Mouse (Mus musculus) left cerebral cortex, postnatal 10 days (tissue): ENCODE results near the gene Rnf41. TPM values are rescaled to one million over a fixed set of nuclear protein-coding genes. Genes with fewer than 3 reads are reported as not detected.

ENCODE experiments used
- DNase-seq, 2 experiments: peaks; one replicate each; pipeline ENCODE4 v3.0.0; 2021 to 2022; ENCODE audit warnings: low spot score in 2 of 2, mixed read lengths in 1 of 2; ENCODE audit errors: extremely low spot score in 1 of 2
- intact Hi-C: fragments of 180-260 bp; cut with DNase I; formaldehyde crosslinking; loops from one replicate; pipeline ENCODE4 v1.15.1; 2025
- total RNA-seq, 2 experiments: library from RNA; stranded (reverse); gene quantifications; 2 replicates each; pipeline ENCODE4 v1.2.3; 2021

The Rnf41 gene
- total RNA-seq, result 10 to 100 TPM; 79.3 to 81.6 TPM

DNA sequence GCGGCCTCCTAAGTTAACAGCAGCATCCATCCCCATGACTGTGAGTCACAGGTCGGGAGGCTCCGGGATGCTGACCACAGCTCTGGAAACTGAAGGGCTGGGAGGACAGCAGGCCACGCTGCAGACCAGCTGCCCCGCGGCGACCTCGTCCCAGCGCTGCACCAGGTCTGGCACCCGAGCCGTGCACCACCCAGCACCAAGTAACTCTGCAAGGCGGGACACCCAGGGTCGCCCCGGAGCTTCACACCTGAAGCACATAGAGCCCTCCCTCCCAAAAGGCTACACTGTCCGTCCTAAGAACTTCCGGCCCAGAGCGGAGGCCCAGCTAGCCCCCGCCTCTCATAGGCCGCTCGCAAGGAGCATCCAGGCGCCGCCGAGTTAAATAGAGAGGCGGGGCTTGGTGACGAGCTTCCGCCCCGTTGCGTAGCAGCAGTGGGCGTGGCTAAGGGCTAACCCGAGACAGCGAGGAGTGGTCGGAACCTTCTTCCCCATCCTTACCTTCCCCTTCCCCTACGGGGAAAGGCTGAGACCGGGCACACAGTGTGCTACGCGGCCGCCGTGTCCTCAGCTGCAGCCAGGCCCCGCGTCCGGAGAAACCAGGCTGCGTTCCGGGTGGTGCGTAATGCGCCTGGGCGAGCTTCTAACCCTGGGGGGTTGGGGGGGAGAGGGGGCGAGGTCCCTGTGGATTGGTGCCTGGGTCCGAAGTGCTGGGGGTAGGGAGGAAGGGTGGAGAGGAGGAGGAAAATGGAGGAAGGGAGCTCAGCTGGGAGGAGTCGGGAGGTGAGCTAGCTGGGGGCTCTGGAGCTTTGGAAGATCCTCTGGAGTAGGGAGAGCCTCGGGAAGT, at the start of gene Rnf41, which contains the start of gene Nabp2:
TSS of gene Rnf41 (plus strand) at position 447 of the 844 bp plus-strand sequence.
TSS of gene Nabp2 (minus strand) at position 282 of the 844 bp plus-strand sequence.
- peak; percentile 96 to 98 for DNase-seq
- intact Hi-C loops, result loop anchor here (5.0 kb wide), 1 partner anchor 46 kb away; the partner anchor contains the start of gene Smarcc2

GRCm38 (mm10) chr10:128361836-128362235, 49.6 kb upstream of the Rnf41 start:
- intact Hi-C loops, result no loop called here
- no peak for DNase-seq

- DNase-seq, result no peak
- intact Hi-C loops, result no loop called here
Observed at GRCm38 (mm10) chr10:128362568-128362967, 48.9 kb upstream of the Rnf41 start.

DNA sequence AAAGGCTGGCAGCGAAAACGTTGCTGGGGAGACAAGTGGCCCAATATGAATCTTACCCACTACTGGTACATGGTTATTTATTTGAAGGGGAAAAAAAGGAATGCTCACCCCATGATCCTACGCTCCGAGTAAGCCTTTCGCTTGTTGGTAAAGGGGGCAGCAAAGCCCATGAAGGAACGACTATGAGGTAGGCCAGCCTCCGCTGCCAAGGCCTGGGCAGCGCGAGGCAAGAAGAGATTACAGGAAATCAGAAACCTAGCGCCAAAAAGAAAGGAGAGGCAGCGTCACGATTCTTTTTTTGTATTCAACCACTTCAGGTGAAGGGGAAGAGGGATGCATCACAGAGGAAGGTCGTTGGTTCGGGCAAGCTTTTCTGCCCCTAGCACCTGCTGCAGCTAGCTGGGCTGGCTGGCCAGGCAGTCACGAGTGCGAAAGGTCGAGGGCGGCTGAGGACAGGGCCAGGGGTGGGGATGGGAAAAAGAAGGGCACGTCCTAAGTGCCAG, 43.5 kb upstream of the Rnf41 start:
- no peak for DNase-seq

DNA sequence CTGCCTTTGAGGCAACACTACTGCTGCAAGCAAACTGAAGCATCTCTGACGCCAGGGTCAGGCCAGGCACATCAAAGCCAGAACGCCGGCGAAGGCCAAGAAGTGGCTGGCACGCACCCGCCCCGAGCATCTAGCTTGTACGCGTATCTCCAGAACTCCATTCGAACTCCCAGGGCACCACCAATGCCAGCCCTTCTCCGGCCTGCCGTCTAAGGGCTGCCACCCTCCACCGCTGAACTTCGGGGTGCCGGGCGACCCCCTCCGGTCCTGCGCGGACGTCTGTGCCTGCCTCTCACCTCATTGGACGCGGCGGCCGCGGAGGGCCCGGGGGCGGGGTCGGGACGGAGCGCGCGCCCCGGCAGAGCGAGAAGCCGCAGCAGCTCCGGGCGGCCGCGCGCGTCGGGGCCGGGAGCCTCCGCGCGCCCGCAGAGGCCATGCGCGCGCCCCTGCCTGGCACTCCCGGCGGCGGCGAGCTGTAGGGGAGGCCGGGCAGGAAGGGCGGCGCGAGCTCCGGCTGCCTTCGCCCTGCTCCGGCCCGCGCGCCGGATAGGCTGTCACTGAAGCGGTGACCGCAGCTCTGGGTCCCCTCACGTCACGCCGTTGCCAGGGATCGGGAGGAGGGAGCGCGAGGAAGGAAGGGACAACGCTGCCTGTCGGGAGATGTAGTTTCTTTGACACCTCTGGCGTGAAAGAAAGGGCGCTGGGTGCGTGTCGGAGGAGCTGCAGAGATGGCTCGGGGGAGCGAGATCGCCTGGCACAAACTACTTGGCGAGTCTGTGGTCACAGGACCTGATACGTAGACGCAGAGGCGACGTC, 42.8 kb upstream of the Rnf41 start, which contains the start of gene Coq10a:
TSS of gene Coq10a (minus strand) at position 596 of the 816 bp plus-strand sequence.
- intact Hi-C loops, result no loop called here
- DNase-seq, result peak; percentile 91 to 95

More for the DNA sequence above, 43.5 kb upstream of the Rnf41 start:
- intact Hi-C loops, result no loop called here

- DNase-seq, result no peak
Observed at GRCm38 (mm10) chr10:128369218-128369543, 42.3 kb upstream of the Rnf41 start.

GRCm38 (mm10) chr10:128369599-128369998, 41.9 kb upstream of the Rnf41 start:
- no peak for DNase-seq
- intact Hi-C loops, result no loop called here

More at GRCm38 (mm10) chr10:128369218-128369543, 42.3 kb upstream of the Rnf41 start:
- intact Hi-C loops, result no loop called here

GRCm38 (mm10) chr10:128370021-128370420, 41.4 kb upstream of the Rnf41 start:
- intact Hi-C loops, result no loop called here
- DNase-seq, result no peak

DNA sequence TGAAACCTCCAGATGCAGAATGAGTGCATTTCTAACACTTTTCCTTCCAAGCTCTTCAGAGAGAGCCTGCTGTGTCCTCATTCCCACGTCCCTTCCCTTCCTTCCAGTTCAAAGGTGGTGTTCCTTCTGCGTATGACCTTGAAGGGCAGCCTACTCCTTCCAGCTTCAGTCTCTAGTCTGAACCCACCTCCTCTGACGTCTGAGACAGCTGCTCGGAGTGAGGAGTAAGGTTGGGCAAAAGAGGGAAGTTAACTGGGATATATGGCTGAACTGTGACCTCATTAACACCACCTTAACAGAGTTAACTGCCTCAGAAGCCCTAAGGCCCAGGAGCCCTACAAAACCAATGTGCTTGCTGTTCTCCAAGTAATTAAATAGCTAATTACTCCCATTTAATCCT, 40.9 kb upstream of the Rnf41 start:
- DNase-seq, result no peak
- intact Hi-C loops, result no loop called here

- no peak for DNase-seq
- intact Hi-C loops, result no loop called here
Observed at GRCm38 (mm10) chr10:128372142-128372541, 39.3 kb upstream of the Rnf41 start.

DNA sequence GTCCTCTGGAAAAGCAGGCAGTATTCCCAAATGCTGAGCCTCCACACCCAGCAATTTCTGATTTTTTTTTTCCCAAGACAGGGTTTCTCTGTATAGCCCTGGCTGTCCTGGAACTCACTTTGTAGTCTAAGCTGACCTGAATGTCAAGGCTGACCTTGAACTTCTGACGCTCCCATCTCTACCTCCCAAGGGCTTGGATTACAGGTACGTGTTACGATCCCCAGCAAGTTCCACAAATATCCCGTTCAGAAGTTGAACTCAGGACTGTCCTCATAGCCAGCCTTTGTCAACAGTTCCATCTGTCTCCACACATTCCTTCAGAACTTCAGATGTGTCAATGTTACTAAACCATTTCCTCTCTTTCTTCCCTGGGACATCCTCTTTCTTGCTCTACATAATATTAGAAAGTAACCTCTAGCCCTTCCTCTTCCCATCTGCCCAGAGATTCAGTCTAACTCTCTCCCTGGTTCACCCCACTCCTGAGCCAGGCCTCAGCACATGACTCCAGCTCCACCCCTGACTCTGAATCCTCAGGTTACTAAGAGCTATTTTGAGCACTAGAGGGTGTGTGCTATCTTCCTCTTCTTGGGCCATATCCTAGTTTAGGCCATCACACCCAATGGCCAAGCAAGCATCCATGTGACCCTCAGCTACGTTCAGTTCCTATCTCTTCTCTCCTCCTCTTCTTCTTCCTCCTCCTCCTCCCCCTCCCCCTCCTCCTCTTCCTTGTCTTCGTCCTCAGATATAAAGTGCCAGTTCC, 38.3 kb upstream of the Rnf41 start:
- intact Hi-C loops, result no loop called here
- no peak for DNase-seq

DNA sequence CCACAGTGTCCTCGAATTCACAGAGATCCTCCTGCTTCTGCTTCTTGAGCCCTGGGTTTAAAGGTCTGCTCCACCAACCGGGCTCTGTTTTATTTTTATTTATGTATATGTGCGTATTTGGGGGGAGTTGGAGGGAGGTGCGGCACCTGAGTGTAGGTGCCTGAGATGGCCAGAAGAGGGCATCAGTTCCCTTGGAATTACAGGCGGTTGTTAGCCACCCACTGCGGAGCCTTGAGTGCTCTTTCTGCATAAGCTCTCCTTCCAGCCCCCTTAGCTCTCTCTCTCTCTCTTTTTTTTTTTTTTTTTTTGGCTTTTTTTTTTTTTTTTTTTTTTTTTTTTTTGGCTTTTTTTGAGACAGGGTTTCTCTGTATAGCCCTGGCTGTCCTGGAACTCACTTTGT, 37.1 kb upstream of the Rnf41 start:
- intact Hi-C loops, result no loop called here

GRCm38 (mm10) chr10:128376099-128376454, 35.4 kb upstream of the Rnf41 start:
- DNase-seq, result no peak
- intact Hi-C loops, result loop anchor here (5.0 kb wide), 1 partner anchor 81 kb away; the partner anchor contains the start of gene Smarcc2

More for the DNA sequence above, 37.1 kb upstream of the Rnf41 start:
- no peak for DNase-seq

DNA sequence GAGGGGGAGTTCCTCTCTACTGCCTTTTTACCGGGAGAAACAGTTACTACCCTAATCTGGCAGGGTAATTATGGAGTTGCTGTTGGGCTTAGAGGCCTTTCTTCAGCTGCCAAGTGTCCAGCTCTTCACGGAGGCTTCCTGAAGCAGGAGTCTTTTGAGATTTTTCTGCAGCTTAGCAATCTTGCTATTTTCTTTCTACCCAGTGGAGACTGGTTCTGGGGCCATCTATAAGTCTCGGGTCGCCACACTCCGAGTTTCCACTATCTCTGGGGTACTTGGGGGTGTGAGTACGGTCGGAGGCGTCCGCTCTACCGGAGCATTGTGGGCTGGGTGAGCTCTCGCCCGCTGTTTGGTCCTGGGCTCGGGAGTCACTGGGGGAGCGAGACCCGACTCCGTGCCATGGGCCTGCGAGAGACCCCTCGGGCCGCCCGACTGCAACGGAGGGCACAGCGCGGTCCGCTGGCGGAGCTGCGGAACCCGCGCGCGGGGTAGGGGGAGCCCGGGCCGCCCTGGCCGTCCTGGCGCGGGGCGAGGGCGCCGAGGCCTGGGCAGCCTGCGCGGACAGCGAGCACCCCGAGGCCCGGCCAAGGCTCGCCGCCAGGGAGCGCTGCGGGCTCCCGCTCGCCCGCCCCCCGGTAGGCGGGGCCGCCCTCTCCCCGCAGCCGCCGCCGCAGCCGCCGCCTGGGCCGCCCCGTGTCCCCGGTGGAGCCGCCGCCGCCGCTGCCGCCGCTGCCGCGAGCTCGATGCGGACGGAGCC, 34.8 kb upstream of the Rnf41 start, which contains the start of gene Ankrd52:
TSS of gene Ankrd52 (plus strand) at position 661 of the 757 bp plus-strand sequence.
- DNase-seq, result peak; percentile 45 to 92
- intact Hi-C loops, result loop anchor here (5.0 kb wide), 1 partner anchor 81 kb away; the partner anchor contains the start of gene Smarcc2

GRCm38 (mm10) chr10:128377222-128377939, 34.1 kb upstream of the Rnf41 start:
- intact Hi-C loops, result loop anchor here (5.0 kb wide), 1 partner anchor 80 kb away; the partner anchor contains the start of gene Smarcc2
- peak; percentile 34 to 73 for DNase-seq

DNA sequence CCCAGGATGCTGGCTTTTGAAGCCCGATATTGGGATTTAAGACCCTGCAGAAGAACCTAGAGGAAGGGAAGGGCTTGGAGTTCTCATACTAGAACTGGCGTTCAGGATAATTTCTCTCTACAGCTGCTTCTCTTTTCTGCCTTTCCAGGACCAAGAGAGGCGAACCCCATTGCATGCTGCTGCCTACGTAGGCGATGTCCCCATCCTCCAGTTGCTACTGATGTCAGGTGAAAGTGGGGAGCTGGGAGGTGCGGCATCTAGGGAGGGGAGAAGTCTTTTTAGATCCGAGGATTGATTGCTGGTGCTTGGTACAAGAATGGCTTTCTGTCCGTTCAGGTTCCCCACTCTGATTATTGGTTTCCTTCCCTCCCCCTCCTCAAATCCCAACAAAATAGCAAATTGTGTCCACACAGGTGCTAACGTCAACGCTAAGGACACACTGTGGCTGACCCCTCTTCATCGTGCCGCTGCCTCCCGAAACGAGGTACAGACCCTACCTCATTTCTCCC, 33.5 kb upstream of the Rnf41 start:
- intact Hi-C loops, result loop anchor here (5.0 kb wide), 1 partner anchor 79 kb away; the partner anchor contains the start of gene Smarcc2
- DNase-seq, result no peak

DNA sequence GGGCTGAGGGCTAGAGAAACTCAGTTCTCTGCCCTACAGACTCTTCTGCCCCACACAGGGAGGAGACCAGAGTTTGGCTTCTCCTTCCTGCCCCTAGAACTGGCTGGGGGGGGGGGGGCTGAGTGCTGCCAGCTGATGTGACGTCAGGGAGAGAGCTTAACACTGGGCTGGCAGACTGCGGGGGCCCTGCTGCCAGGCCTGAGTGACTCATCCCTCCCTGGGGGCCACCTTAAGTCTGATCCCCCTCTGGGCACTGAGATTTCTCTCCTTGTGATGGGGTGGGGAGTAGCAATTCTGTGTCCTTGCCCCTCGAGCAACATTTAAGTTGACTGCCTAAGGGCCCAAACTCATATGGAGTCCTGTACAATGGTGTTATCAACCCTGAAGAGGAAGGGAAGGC, 33.0 kb upstream of the Rnf41 start:
- DNase-seq, result peak in 1 of 2 experiments; percentile 32
- intact Hi-C loops, result loop anchor here (5.0 kb wide), 1 partner anchor 79 kb away; the partner anchor contains the start of gene Smarcc2
